Mouse (Mus musculus) cerebellum, postnatal 36 days (tissue): ENCODE results near the gene Zmynd8.

Experiments
- DNase-seq, 2 experiments: peaks; one replicate each; pipeline ENCODE4 v3.0.0; 2021 to 2022; ENCODE audit warnings: mixed read lengths in 2 of 2

Gene Zmynd8

DNA sequence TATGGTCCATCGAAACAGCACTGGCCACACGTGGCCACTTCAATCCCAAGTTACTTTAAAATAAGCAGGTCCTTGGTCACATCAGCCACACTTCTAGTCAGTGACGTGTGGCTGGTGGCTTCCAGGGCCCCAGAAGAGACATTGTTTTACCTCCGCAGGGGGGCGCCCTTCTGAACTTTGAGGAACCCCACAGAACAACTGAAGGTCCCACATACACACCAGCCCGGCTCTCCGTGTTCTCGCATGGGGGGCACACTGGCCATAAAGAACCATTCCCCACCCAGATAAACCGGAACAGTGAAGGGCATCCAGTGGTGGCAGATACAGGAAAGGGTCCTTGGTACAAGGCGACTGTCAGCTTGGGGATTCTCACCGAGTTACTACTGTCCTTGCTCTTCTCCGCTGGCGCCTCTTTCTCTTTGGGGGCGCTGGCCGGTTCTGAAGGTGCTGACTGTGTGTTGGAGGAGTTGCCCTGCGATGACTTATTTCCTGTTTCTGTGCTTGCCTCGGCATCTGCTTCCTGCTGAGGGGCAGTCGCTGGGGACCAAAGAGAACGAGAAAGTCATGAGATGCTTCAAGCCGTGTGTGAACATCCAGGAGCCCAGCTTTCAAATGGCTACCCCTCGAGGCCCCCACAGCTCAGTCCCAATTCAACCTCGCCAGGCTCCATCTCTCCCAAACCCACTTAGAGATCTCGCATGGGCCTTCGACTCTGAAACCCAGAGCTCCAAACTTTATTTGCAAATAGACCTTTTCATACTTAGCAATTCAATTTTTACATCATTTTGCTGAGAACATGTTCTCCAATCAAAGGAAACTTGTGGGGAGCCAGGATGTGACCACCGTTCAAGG is 106.2 kb downstream of the Zmynd8 start:
- DNase-seq = no peak

DNA sequence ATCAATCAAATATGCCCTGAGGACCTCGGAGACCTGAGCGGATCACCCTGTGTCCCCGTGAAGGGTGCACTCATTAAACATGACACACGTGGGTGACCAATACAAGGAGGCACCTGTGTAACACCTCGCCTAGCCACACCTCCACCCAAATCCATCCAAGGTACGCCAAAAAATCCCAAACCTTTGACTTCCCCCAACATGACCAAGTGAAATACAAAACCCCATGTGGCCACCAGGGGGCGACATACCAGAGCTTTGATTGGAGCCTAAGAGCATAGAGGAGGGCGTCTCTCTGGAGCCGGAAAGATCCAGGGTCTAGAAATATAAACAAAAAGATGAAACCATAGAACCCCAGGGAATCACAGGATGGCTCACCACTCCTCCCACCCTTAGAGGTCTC is 107.2 kb downstream of the Zmynd8 start:
- peak; percentile 65 to 66 for DNase-seq

DNA sequence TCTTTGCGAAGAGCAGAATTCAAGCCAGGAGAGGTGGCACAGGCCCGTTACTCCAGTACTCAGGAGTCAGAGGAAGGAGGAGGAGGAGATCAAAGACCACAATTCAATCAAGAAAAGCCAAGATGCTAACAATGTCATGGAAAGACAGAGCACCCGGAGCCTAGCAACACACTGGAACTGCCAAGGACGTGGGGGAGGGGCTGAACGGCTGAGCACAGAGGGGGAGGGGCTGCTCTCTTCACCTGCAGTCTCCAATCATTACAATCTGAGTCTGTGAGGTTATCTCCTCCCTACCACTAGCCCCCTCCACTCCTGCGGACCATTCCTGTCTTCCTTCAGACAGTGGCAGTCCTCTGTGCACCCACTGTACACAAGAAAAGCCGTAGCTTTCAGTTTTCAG is 107.8 kb downstream of the Zmynd8 start:
- no peak for DNase-seq

DNA sequence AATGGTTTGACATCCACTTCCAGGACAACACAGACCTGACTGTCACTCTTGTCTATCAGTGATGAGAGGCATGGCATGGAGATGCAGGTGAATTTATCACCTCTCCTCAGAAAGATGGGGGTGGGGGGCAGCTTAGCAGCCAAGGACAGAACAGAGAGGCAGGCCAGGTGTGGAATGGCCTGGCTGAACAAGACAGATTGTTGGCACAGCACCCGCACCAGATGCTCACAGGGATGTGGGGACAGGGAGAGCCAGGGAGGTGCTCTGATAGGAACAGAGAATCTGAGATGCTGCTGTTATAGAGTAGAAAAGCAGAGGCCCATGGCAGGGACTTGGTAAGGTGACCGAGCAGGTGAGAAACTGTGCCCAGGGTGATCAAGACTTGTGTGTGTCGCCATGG is 109.1 kb downstream of the Zmynd8 start:
- DNase-seq = no peak

DNA sequence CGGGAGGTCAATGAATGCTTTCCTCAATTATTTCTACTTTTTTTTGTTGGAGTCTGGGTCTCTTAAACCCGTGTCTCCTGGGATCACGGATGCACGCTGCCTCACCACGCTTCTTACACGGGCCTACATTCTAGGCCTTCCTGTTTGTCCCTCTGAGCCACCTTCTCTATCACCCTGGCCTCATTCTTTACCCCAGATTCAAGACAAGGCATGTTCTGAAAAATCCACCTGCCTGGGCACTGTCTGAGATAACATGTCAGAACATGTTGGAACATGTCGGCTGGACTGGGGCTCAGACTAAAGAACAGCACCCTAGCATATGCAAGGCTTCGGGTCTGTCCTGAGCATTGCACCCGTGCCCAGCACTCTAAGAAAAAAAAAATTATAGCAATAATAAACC is 110.0 kb downstream of the Zmynd8 start:
- DNase-seq = no peak

DNA sequence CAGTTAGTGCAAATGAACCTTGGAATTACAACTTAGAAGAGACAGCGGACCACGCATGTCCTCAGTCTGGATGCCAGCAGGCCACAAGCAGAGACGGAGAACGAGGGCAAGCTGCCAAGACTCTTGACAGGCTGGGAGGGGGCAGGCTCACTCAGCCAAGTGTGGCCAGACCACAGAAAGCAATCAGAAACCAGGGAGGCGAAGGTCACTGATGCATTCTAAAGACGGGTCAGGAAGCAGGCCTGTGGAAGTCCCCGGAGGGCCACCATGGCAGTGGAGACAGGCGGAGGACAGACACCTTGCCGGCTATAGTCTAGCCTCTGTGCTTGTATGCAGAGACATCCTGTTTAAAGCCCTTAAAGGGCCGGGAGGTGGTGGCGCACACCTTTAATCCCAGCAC is 110.8 kb downstream of the Zmynd8 start:
- peak; percentile 91 to 93 for DNase-seq

DNA sequence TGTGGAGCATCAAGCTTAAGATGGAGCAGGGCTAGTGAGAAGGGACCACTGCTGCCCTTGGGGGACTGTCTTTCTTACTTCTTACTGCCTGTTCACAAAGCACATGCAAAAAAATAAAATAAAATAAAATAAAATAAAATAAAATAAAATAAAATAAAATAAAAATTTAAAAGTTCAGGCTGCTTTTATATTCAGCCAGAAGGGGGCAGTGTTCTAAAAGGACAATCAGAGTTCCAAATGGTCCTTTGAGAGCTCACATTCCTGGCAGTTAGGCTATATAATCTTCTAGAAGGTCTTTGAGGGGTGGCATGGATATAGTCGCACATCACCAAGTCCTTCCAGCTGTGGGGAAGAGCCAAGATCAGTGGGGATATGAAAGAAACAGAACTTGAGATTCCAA is 112.3 kb downstream of the Zmynd8 start:
- DNase-seq = no peak

DNA sequence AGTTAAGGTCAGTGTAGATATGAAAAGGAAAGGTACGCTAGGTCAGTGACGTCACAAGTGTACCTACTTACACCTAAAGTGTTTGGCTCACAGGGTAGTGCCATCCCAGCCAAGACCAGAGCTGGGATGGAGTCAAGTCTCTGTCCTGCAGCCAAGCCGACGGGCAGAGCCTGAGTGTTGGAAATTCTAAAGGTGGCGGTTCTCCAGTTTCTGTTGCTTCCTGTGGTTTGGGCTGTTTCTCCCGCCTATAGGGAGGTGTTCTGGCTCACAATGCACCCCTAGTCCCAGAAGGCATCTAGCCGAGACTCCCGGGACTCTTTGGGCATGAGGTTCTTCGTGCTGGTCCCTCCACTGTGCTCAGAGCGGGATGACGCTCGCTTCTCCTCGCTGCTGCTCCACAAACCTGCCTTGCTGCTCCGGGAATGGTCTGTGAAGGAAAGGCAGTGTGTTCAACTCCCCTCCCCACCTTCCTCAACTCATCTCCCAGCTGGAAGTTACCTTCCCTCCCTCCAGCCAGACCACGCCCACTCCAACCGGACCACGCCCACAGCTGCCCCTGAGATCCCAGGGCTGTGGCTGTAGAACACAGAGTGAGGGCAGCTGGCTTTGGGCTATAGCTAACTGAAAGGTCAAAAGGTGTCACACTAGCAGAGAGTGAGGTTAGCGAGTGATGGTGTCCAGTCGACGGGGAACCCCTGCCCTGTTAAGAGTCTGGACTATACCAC is 113.3 kb downstream of the Zmynd8 start:
- peak; percentile 52 to 54 for DNase-seq

DNA sequence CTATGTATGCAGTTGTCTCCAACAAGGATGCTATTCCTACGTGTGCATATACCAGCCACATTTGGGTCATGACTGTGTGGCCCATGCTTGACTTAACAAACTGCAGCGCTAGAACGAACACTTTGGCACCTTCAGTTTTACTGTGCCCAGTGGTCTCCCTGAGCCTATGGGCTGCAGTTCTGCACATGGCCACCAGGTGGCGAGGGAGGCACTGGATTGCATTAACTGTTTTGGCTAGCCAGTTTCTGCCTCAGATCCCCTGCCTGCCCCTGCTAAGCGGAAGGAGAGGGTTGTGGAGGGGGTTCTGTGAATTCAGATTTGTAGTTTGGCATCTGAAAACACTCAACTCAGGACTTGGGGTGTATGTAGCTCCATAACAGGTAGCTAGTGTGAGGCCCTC is 116.5 kb downstream of the Zmynd8 start:
- peak; percentile 80 to 83 for DNase-seq

DNA sequence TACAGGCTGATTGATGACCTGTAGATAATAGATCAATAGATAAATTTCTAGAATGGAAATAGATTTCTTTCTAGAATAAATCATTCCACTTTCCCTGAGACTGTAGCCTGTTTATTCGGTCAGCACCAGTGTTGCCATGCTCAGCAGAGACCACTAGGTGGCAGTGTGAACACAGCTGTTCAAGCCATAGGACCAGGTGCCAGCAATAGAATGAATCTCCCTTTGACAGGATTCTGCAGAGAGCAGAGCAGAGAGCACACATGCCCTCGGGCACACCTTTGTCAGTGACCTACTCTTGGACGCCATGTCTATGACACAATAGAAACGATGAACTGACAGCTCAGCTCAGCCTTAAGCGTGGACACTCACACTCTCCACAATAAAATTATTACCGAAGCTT is 119.9 kb downstream of the Zmynd8 start:
- peak; percentile 79 to 86 for DNase-seq

DNA sequence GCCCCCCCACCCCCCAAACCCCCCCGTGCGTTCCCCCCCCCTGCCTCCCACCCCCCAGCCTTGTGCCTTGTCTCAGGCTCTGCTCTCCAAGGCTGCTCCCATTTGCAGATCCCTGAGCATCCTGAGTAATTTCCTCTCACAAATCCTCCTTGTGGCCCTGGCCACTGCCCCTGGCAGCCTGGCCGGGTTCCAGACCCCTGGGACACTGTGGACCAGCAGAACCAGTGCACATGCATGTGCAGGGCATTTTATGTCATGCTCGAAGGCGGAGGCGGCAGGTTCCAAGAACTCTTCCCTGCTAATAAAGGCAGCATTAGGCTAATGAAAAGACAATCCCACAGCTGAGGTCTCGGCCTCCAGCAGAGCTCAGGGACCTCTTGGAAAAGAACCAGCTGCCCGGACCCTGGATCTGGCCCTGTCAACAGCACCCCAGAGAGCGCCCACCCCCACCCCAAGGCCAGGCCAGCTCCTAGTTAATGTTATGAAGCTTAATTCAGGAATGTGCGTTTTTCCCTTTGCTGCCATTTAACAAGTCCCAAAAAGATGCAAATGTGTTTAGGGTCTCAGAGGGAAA is 129.4 kb downstream of the Zmynd8 start:
- DNase-seq = peak in 1 of 2 experiments; percentile 31

DNA sequence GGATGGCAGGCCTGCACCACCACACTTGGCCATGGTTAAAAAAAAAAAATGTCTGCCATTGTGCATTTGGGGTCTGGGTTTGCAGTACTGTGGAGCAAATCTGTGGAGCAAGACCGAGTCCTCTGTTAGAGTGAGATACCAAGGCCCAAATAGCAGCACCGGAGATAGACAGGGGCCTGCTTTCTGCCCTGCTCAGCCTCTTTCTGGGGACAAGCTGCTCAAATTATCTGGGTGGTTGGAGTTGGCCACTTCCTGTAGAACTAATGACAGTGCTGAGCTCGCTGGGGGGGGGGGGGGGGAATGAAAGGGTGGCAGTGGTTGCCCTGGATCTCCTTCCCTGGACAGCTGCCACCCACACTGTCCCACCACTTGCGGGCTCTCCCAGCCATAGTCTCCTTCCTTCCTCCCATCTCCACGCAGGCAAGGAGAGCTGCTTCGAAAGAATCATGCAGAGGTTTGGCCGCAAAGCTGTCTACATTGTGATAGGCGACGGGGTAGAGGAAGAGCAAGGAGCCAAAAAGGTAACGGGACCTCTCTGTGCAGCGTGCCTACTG is 129.9 kb downstream of the Zmynd8 start:
- DNase-seq = no peak

DNA sequence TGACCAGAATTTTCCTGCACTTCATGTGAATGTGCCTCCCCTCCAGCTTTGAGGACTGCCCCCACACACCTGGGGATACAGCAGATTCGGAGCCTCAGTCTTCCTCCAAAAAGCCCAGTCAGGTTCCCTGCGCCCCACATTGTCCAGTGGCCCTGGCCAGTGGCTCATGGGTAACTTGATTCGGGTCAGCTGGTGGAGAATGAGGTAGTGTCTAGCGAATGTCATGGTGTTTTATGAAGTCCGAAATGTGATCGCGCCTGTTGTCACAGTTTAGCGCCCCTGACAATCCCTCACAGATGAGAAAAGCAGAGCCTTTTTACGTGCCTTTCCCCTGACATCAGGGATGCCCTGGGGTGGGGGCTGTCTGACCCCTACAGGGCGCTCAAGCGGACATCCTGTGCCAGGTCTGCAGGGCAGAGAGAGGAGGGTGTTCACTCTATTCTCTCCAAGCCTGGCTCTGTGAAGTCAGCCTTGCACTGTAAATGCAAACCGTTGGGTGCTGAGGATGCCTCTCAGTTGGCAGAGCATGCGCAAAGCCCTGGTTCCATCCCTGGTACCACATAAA is 139.3 kb downstream of the Zmynd8 start:
- no peak for DNase-seq

DNA sequence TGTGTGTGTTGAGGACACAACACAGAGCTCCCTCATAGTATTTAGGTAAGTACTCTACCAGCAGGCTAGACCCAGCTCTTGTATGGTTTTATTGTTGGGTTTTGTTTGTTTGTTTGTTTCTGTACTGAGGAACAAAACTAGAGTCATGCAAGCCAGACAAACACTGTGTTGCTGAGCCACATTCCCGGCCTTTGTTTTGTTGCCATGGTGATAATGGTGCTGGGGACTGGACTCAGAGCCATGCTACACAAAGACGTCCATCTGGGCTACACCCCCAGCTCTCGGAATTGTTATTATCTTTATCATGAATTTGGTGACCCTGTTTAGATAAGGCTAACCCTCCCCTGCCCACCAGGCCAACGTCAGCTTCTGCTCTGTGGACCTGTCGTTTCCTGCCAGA is 140.3 kb downstream of the Zmynd8 start:
- no peak for DNase-seq

DNA sequence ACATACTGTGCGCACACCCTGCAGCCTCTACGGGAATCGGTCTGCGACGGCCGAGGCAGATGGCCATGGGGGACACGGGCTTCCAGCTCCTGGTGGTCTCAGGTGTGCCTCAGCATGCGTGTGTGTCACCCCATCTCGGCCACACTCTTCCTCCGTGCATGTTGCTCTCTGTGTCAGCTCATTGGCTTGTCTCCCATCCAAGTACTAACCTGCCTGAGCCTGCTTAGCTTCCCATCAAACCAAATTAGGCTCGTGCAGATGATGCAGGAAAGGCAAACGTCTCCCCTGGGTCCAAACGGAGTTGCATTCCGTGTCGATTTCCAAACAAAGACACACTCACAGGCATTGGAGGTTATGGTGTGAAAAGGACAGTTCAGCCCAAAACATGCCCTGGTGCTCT is 141.0 kb downstream of the Zmynd8 start:
- no peak for DNase-seq

DNA sequence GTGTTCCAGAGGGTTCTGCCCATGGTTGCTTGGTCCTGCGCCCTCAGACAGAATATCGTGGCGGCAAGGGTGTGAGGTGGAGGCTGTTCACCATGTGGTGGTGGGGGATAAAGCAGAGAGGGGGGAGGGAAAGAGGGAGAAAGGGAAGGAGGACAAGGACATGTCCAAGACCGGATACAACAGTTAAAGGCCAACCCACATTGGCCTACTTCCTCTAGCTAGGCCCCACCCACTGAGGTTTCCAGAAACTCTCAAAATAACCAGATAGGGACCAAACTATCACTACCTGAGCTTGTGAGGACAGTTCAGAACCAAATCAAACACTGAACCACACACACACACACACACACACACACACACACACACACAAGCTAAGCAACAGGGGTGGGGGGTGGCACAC is 146.1 kb downstream of the Zmynd8 start:
- no peak for DNase-seq

DNA sequence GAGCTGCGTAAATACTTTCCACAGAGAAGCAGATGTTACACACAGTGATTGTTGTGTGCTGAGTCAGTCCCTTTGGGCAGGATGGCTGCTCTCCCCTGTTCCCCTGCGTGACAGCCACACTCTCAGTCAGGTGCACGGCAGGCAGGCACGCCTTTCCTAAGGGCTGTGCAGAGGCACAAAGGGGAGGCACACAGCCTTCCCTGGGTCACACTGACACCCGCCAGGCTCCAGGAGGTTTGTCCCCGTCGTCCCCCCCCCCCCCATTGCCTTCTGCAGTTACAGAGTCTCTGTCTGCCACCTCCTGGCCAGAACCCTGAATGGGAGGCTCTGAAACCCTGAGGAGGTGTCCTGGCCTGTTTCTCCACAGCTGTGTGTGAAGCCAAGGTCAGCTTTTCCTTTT is 147.7 kb downstream of the Zmynd8 start:
- peak; percentile 14 to 25 for DNase-seq

DNA sequence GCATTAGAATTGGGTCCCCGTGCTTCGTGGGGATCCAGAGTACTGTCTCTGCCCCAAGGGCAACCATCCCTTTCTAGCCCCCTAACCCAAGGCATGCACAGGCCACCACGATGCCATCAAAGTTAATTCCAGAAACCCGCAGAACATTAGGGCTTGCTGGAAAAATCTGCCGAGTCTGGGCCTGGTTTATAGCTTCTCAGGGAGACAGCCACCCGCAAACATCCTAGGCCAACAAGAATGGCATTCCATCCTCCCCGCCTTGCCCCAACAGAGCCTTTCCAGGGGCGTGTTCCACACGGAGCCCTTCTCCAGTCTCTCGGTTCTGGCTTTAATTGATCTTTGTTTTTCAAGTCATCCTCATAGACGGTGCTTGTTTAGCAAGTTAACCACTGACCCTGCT is 150.4 kb downstream of the Zmynd8 start:
- no peak for DNase-seq

DNA sequence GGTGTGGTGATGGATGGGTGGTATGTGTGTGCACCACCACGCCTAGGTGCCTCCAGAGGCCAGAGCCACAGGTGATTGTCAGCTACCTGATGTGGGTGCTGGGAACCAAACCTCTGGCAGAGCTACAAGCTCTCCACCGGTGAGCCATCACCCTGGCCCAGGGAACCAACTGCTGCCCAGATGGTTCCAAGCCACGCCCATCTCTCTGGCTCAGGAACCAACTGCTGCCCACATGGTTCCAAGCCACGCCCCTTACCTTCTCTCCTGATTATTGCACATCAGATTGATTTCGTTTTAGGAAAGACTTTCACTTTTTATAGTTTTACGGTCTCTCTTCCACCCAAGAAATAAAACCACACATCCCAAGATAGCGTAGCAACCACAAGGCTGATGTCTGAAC is 150.8 kb downstream of the Zmynd8 start:
- DNase-seq = no peak

DNA sequence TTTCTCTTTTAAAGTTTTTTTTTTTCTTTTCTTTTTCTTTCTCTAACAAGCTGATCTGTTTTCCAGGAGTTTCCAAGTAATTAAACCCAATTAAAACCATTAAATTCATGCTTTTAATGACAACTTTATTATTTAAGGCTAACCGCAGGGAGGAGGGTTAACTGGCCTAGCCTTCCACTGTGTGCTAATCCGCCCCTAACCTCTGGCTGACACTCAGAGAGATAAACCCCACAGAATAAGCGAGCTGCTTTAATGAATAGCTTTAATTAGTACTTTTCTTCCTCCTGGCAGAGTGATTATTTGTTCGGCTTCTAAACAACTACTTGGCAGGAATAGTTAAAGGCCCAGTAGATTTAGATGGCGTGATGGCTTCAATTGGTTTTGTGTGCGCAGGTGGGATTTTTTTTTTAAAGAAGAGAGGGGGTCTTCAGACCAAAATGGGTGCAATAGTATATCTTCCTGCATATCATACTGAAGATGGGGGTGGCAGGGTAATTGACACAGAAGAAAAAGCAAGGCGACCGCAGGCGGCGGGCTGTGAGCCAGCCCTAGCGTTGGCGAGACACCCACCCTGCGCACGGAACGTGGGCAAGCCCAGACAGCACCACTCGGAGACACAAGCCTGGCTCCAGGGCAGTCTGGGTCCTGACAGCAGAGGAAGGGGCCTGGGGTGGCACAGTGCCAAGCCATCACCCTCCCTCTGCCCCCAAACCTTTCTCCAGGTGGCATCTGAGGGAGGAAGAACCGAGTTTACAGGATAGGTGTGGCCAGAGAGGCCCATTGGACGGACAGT is 153.3 kb downstream of the Zmynd8 start:
- DNase-seq = no peak

DNA sequence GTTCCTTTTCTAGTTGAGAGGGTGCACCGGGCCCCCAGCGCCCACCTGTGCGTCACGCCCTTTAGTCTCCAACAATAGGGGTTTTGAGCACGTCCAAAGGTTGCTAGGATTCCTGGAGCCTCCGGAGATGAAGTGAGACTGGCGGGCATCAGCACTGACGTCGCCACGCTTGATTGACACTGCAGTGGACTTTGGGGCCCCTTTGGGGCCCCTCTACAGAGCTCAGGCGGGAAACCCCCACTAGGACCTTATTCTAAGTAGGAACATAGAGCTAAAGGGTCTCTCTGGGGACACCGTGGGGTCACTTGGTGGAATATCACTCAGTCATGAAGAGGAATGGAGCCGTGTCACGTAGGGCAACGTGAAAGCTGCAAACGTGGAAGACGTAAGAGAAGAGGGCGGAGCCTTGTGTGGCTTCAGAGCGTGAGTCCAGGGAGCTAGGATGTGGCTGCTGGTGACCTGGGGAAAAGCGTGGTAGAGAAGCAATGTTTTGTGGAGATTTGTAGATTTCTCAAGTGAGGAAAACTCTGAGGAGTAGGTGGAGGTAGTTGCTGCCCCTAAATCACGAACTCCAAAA is 156.5 kb downstream of the Zmynd8 start:
- DNase-seq = no peak

DNA sequence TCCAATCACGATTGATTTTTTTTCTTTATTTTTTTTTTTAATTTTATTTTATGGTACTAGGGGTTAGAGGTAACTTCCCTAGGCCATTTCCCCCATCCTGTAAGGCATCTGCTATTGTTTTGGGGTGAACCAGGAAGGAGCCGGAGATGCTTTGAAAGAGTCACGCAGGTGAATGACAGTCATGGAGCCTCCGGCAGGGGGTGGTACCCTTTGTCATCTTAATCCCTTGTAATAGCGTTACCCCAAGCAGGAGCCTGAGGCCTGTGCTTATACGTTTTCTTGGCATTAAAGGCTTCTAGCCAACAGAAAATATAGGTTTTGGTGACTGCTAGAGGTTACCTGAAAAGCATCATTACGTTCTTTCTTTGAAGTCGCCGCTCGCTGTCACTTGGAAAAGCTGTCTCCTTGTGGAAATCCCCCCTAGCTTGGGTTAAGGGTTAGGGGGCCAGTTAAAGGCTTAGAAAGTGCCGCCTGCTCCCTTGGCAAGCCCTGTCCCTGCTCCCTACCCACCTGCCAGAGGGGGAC is 157.2 kb downstream of the Zmynd8 start:
- DNase-seq = no peak
